Mouse (Mus musculus): ENCODE measurements around the gene Adcy7.

Adcy7 gene

DNA sequence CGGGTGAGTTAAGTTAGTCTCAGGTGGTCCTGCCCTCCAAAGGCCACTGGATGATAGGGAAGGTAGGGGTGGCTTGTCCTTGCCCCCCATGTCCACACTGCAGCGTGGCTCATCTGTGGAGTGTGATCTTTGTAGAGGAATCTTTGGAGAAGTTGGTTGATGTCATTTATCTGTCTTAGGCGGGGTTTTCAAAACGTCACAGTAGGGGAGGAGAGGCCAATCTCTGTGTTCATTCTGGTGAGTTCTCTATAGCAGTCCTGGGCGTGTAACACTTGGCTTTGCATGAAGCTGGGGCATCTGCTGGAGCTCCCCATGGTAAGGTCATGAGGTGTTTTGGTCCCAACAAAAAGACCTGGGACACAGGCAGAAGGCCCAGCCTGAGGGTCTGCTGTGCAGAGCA is 1.9 kb downstream of the Adcy7 start:
- no peak for DNase-seq

DNA sequence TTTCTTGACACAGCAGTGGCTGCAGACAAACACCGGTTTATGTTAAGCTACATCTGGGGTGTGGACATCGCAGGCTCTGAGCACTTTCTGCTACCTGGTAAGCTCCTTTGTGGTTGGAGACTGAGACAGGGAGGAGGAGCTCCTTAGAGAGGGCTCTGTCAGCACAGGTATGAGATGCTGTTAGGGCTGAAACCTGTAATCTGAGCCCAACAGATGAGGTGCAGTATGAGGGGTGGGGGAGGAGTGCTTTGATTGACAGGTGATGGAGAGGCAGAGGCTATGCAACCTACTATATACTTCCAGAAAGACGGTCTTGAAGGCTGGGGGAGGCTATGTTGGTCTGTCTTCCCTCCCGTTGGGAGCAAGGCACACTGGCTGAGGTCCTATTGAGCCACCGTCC is 7.0 kb downstream of the Adcy7 start:
- DNase-seq, result no peak

DNA sequence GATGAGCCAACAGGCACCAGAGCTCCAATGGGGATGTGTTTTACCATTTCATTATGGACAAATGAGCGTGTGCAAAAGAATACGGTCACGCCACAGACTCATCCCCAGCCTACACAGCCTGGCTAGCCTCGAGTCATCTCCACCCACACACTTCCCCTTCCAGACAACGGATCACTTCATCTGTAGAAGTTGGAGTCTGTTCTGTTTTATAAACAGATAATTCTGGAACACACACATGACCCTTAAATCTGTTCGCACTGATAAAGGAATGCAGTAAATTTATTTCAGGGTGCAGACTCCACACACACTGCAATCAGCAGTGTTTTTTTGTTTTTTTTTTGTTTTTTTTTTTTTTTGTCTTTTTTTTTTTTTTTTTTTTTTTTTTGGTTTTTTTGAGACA is 7.5 kb downstream of the Adcy7 start:
- no peak for DNase-seq

DNA sequence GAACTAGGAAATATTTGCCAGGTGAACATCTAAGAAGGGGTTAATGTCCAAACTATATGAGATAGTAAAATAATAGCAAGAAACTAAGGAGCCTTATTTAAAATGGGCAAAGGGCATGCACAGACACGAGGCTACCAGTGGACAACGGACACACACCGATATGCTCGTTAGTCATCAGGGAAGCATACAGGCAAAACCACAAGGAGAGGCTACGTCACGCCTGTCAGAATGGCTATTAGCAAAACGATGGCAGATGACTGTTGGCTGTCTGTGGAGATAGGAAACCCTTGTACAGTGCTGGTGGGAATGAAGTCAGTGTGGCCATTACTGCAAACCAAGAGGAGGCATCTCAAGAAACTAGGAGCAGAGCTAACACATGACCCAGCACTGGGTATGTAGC is 8.7 kb downstream of the Adcy7 start:
- DNase-seq, result no peak

DNA sequence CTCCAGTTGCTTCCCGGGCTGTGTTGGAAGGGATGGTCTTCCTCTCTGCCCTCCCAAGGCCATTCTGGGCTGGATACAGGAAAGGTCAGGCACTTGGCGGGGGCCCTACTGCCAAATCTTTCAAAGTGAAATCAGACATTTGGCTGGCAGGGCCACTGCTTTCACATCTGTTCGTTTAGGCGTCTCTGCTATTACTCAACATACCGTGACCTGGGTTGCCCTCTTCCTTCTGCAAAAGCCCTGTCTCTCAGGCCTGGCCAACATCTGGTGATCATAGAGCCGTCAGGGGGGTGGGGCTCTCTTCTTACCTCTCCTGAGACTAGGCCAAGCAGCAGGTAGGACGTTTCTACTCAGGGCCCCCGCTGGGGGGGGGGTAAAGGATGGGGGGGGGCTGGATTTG is 10.5 kb downstream of the Adcy7 start:
- peak; percentile 74 to 87 for DNase-seq

DNA sequence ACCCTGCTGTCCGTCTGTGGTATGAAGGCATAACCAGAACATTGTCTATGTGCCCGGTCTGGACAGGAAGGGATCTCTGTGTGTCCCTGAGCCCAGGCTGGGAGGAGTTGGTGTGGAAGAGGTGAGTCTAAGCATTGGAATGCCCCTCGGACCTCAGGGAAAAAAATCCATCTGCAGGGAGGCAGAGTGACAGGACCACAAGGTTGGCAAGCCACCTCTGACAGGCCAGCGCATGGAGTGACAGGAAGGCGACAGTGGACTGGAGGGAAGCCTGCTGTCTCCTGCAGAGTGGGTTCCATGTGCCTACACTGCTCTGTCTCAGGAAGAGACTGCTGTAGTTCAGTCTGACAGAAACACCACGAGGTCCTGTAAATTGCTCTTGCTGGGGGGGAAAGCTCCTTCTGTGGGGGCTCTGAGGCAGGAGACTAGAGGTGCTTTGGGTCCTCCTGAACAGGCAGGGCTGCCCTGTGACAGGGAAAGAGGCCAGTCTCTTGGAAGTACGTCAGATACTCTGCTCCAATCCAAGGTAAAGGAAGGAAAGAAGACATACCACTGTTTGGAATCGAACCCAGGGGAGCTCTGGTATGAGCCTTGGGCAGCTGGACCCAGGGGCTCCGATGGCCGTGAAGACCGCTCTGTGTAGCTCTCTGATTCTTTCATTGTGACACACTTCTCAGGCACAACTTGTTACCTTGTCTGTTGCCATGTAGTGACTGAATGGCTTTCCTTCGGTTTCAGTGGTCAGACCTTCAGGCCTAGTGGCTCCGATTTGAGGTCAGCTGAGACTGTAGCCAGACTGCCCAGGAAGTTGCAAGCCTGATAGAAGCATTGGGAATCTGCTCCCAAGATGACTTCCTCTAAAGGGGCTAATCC is 11.3 kb downstream of the Adcy7 start:
- DNase-seq, result peak in 1 of 2 experiments; percentile 32

DNA sequence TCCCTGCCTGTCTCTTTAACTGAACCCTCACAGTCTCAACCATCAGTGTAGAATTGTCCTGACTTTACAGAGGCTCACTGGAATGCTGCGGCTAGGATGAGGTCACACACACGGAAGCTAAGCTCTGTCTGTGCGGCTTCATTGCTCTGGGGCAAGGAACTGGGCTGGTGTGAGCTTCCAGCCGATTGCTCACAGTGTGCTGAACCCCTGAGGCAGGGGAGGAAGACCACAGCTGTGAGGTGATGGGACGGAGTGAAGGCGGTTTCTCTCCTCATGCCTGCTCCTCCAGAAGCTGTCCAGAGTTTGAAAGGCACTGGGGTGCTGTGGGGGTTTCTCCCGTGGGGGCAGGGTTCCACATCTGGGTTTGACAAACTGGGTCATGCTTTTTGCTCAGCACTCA is 12.5 kb downstream of the Adcy7 start:
- DNase-seq, result peak in 1 of 2 experiments; percentile 60

DNA sequence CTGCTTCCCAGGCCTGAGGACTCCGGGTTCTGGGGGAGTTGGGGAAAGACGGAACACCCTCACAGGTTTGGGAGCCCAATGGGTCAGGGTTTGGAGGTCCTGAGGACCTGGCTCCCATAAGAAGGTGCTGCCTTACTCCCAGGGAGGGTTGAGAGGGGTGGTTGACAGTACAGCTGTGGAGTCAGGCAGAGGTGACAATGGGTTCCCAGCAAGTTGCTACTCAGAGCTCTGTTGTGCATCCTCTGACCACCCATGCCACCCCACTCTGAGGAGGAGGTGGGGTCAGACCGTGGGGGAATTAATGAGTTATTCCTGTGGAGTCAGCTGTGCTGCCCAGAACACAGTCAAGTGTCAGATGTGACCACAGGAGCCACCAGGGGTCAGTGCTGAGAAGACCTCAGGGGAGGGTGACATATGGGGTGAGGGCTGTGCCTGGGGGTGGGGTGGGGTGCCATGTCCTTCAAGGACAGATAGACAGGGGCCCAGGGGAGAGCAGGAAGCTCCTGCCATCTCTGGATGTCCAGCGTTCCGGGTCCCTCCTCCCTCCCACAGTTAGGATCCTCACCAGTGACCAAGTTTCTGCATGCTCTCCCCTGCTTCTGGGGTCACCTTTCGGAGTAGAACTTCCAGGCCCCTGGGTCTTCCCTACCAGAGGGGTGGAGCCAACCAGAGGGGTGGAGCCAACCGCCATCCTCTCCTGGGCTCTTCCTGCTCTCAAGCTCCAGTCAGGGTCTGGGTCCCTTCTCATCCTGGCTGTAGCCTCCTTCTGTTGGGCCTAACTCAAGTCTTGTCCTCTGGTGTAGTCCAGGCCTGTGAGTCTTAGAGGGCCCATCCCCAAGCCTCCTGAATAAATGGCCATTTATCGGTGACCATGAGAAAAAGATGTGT is 13.5 kb downstream of the Adcy7 start:
- peak; percentile 39 to 55 for DNase-seq

DNA sequence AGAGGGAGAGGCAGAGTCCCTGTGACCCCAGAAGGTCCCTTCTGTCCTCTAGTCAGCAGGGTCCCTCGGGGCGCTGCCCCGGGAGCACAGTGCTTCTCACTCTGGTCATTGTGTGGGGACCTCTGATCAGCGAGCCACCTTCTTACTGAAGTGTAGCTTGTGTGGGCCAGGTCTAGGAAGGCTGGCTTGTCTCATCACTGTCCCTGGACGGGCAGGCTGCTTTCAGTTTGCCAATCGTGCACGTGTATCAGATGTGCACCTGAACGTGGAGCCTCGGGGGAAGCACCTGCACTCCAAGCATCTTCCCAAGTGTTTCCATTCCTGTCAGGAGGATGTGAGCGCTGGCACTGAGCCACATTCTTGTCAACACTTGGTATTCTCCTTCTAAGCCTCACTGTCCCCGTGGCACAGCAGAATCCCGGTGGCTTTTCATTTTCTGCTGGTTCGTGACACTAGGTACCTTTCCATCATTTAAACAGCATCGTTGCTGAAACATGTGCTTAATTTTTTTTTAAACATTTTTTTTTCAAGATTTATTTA is 14.3 kb downstream of the Adcy7 start:
- peak in 1 of 2 experiments; percentile 30 for DNase-seq

DNA sequence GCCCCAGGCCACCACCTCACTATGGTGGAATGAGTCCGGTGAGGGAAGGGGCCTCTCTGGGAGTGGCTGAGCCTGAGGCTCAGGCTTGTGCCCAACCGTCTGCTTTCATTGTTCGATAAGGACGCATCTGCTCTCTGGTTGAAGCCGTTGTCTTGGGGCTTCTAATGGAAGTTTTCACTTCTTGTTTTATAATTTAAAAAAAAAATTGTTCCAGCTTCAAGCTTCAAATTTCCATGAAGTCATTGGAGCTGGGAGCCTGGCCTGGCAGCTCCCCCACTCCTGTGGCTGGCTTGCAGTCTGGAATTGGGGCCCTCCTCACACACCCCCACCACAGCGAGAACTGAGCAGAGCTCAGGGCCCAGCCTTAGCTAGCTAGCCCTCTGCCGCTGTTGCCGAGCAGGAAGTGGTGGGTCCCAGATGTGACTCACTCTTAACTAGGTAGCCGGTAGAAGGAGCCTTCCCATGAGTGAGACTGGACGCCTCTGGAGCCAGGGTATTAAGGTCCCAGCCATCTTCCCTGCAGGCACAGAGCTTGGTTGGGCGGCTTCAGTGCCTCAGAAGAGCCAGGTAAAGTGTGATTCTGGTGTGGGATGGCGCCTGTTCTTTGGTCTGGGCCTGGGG is 16.5 kb downstream of the Adcy7 start:
- peak; percentile 61 to 73 for DNase-seq

DNA sequence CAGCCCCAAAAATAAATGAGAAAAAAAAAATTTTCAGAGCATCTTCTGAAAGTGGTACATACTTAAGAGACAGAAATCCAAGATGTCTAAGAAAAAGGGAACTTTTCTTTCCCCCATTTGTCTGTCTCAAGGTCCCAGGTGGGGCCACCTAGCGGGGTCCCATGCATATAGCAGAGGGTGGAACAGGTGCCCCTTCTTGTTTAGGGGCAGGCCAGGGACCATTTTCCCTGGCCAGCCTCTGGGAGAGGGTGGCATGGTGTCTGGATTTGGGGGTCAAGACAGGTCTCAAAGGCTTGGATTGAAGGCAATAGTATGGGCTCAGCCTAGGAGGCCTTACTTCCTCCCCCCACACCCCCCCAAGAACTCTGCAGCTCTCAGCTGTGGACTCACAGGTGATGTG is 17.7 kb downstream of the Adcy7 start:
- no peak for DNase-seq

DNA sequence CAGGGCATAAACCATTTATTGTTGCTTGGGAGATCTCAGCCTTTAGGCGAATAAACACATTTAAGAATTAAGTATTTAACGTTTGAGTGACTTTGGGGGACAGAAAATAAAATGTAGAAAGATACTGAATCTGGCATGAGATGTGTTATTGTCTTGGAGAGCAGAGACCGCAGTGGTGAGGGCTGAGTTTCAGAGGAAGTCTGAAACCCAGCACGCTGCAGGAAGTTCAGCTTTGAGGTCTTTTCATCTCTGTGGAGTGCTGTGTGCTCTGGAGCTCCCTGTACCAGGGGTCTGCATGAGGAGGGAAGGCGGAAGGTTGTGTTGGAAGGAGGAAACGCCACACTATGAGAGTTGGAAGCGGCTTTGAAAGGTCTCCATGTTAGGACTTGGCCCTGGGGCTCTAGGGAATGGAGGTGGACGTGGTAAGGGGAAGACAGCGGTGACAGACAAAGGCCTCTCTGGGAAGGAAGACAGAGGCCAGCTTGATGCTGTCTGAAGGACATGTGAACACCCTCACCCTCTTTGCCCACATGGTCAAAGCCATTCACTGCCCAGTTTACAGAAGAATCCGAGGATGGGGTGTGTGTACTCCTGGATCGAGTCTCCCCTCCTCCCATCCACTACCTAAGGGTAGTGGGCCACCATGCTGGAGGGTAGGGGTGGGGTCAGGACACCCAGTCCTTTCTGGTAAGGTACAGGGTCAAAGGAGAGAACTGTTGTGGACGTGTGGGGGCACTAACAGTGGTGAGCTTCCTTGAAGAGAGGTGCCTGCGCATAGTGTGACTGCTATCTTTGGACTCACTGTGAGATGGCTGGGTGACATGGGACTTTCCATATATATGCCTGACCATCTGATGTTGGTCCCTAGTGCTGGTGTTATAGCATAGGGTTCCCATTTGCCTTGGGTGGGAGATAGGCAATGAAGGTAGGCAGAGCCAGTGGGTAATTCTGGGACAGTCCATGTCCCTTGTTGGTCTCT is 18.4 kb downstream of the Adcy7 start:
- no peak for DNase-seq

DNA sequence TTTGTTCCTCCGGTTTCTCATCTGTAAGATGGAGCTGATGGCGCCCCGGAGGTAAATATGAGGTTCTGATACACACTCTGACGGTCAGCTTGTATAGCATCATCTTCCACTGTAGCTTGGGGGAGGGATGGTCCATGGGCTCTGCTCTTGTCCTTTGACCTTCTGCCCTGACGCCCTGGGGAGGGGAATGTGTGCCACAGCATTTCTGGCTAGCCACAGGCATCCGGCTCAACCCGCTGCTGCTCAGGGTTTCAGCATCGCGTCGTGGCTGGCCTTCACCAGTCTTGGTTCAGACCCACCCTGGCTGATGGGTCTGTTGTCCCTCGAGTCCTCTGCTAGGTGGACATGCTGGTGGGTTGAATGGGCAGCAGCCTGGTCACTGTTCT is 19.1 kb downstream of the Adcy7 start:
- no peak for DNase-seq

DNA sequence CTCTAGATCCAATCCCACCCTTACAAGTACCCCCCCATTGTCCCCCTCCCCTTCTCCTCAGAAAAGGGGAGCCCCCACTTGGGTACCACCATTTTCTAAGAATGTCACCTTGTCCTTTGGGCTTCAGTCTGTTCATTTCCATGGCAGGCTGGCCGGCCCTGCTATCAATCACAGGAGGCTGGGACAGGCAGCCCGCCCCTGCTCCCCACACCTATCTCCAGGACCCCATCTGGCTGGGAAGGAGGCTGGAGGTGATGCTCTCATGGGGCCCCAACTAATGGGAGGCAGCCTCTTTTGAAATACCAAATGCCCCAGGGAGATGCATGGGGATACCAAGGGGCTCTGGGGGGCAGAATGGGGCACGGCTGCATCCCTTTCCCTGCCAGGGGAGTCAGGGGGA is 20.7 kb downstream of the Adcy7 start:
- DNase-seq, result no peak

DNA sequence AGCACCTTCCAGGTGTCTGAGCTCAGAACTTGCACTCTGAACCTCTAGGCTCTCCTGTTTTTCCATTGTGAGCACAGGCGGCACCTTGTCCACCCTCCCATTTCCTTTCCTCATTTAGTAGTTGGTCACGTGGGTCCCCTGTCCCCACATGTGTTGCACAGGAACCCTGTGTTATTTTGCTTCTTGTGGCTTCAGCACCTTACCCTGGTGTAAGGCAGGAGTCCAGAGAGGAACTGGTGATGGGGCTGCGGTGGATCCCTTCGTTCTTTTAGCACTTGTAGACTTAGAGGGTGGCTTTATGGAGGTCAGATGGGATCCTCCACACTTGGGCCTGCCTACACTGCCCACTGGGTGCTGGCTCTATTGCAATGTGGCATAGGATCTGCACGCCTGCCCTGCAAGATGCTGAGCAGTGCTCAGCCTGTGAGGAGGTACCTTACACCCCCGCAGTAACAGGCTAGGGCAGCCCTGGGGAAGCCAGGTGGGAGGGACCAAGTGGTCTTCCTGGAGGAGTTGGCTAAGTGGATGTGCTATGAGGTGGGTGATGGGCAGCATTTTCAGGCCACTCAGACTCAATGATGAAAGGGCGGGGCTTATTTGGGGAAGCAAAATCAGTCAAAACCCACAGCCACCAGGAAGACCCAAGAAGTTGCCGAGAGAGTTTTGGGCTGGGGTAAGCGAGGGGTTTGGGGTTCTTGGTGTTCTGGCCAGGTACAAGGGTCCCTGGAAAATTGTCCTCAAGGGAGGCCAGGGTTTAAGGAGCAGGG is 21.6 kb downstream of the Adcy7 start:
- DNase-seq, result peak; percentile 53 to 62

DNA sequence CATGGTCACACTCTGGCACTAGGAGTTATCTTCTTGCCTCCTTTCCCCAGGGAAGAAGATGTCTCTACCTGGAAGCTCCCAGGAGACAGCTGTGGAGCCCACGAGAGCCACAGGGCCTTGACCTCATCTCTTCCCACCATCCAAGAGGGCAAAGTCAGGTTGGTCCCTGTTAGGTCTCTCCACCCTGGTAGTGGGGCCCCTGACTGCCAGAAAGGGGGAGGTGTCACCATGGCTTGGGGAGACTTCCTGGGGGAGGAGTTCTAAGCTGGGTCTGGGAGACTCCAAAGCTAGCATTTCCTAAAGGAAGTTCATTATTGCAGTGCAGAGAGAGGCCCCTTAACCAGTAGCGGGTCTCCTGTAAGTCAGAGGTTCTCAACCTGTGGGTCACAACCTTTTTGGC is 22.8 kb downstream of the Adcy7 start:
- no peak for DNase-seq

DNA sequence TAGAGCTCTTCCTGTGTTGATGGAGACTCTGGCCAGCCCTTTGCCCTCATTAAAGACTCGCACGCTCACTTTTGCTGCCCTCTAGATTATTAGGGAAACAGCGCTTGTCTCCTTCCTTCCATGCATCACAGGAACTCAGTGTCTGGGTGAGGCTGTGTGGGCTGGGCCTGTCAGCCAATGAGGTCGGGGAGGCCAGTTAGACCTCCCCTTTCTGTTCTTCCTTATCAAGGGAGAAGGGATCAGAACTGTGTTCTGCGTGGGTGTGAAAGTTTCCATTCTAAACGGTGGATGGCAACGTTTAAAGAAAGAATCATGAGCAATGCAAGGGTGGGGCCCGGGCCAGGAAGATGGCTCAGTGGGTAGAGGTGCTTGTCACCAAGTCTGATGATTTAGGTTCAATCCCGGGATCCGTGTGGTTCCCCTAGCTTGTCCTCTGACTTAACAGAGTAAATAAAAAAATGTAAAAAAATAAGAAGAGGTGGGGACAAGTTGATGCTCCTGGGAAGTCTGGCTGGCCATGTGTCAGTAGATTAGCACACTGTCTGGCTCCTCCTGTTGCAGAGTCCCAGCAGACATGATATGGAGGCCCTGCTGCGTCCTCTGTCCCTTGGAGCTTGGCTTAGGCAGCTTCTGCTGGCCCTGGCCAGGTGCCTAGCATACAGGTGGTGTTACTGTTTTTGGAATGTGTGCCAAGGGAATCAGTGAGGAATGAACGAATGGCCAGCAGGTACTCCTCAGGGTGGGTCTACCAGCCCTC is 26.0 kb downstream of the Adcy7 start:
- DNase-seq, result peak in 1 of 2 experiments; percentile 54

DNA sequence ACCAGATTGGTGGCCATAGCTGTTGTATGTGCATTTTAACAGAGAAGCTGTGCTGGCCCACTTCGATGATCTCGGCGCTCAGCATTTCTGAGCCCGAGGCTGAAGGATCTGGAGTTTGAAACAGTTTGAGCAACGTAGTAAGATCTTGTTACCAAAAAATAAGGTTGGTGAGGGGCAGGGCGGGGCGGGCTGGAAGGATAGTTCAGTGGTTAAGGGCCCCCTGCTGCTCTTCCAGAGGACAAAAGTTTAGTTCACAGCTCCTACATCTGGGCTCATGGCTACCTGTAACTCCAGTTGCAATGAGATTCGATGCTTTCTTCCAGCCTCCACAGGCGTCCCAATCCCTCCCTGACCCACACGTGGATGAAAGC is 26.5 kb downstream of the Adcy7 start:
- DNase-seq, result no peak

DNA sequence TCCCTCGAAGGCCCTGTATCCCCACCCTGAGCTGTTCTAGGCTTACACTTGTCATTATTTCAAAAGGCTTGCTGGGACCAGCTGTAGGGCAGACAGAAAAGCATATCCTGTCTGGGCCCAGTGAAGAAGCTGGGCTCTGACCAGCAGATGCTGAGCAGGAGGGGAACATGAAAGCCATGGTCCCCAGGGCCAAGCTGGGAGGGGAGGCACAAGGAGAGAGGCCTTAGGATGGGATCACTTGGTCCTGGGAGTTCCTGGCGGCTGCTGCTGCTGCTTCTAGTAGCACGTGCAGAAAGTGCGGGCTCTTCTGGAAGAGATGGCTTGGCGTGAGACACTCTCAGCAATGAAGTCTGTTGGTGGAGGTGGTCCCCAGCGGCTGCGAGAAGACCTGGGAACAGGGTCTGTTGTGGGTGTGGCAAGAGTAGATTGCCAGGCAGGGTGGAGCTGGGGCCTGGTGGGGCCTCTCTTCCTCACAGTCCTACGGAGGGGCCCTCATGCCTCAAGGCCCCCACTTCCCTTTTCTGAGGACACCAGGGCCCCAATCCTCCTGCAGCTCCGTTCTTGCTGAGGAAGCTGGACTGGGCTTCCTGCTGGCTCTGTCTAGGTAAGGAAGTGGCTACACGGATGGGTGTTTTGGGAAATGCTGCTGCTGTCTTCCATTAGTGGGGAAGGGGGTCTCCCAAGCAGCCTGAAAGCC is 27.9 kb downstream of the Adcy7 start:
- DNase-seq, result peak; percentile 57 to 65

Data from lung, postnatal 4 days (tissue).